Mouse (Mus musculus): ENCODE measurements around the gene 1700012B09Rik. TPM values are rescaled to one million over a fixed set of nuclear protein-coding genes. Genes with fewer than 3 reads are reported as not detected.

1700012B09Rik gene
- polyA plus RNA-seq, 1 experiment from 2014 or later, result not detected

Other genes with a start within 250 kb of the 1700012B09Rik start
- 36.9 and 40.0 TPM in 2 replicates for gene Amotl1, start 126.0 kb downstream of the 1700012B09Rik start, polyA plus RNA-seq (2014; fragmentation: Nextera tagmentation; extraction: Ambion mirVana)
- gene Piwil4, start 30.3 kb downstream of the 1700012B09Rik start, polyA plus RNA-seq (2014; fragmentation: Nextera tagmentation; extraction: Ambion mirVana), result 0.09 TPM in 1 of 2 replicates, not detected in the other
- gene Fut4, start 18.6 kb downstream of the 1700012B09Rik start, polyA plus RNA-seq (2014; fragmentation: Nextera tagmentation; extraction: Ambion mirVana), result 5.2 TPM in 2 replicates
- 38.7 and 40.3 TPM in 2 replicates for gene Mre11a, start 13.6 kb upstream of the 1700012B09Rik start, polyA plus RNA-seq (2014; fragmentation: Nextera tagmentation; extraction: Ambion mirVana)
- gene Ankrd49, start 13.8 kb upstream of the 1700012B09Rik start, polyA plus RNA-seq (2014; fragmentation: Nextera tagmentation; extraction: Ambion mirVana), result 50.0 and 53.4 TPM in 2 replicates
- gene Gpr83, start 89.2 kb upstream of the 1700012B09Rik start, polyA plus RNA-seq (2014; fragmentation: Nextera tagmentation; extraction: Ambion mirVana), result 0.05 TPM in 1 of 2 replicates, not detected in the other
- gene Izumo1r, start 132.9 kb upstream of the 1700012B09Rik start, polyA plus RNA-seq (2014; fragmentation: Nextera tagmentation; extraction: Ambion mirVana), result 0.16 TPM in 1 of 2 replicates, not detected in the other